Mouse (Mus musculus) monocyte, adult 2 months (primary cell): ENCODE measurements around the gene Jup.
"Not testable (repeated sequence)": the region's sequence is repeated elsewhere in the genome, so short reads cannot be mapped to it uniquely, and the experiment has no call there.

Experiments used
- DNase-seq, 2 experiments: peaks; one replicate each; pipeline ENCODE4 v3.0.0; 2022; ENCODE audit warnings: low spot score in 2 of 2, low read depth in 1 of 2

Jup gene

GRCm38 (mm10) chr11:100360175-100360574 lies 37.4 kb downstream of the Jup start:
- no peak for DNase-seq

GRCm38 (mm10) chr11:100357408-100357807 lies 40.2 kb downstream of the Jup start:
- DNase-seq = no peak

- no peak for DNase-seq
Measured at GRCm38 (mm10) chr11:100356819-100357211, 40.7 kb downstream of the Jup start.

- DNase-seq = peak in 1 of 2 experiments; percentile 40
Measured at GRCm38 (mm10) chr11:100355972-100356818, 41.4 kb downstream of the Jup start, which contains the start of gene Hap1. TSS of gene Hap1 (minus strand) at chr11:100356128.

GRCm38 (mm10) chr11:100355151-100355951 lies 42.2 kb downstream of the Jup start:
- no peak for DNase-seq

GRCm38 (mm10) chr11:100352076-100352857 lies 45.3 kb downstream of the Jup start:
- DNase-seq = no peak

GRCm38 (mm10) chr11:100344269-100344668 lies 53.3 kb downstream of the Jup start:
- no peak for DNase-seq

GRCm38 (mm10) chr11:100335731-100336130 lies 61.8 kb downstream of the Jup start:
- DNase-seq = no peak

- no peak for DNase-seq
Measured at GRCm38 (mm10) chr11:100333944-100334457, 63.6 kb downstream of the Jup start, which contains the start of gene Gast. TSS of gene Gast (plus strand) at chr11:100334407.

- no peak for DNase-seq
Measured at GRCm38 (mm10) chr11:100332766-100333515, 64.6 kb downstream of the Jup start.

GRCm38 (mm10) chr11:100330816-100331375 lies 66.7 kb downstream of the Jup start:
- DNase-seq = not testable (repeated sequence)

- no peak for DNase-seq
Measured at GRCm38 (mm10) chr11:100330235-100330634, 67.3 kb downstream of the Jup start.

GRCm38 (mm10) chr11:100327761-100328160 lies 69.8 kb downstream of the Jup start:
- DNase-seq = no peak

- DNase-seq = no peak
Measured at GRCm38 (mm10) chr11:100327316-100327715, 70.2 kb downstream of the Jup start.

- no peak for DNase-seq
Measured at GRCm38 (mm10) chr11:100325062-100325629, 72.4 kb downstream of the Jup start.

GRCm38 (mm10) chr11:100323578-100323977 lies 74.0 kb downstream of the Jup start:
- peak; percentile 51 to 59 for DNase-seq

GRCm38 (mm10) chr11:100322591-100323258 lies 74.8 kb downstream of the Jup start:
- DNase-seq = no peak

GRCm38 (mm10) chr11:100321479-100322305 lies 75.9 kb downstream of the Jup start:
- not testable (repeated sequence) for DNase-seq
